Mouse (Mus musculus): Measurements from ENCODE around the gene Rgcc. TPM values are rescaled to one million over a fixed set of nuclear protein-coding genes. Genes with fewer than 3 reads are reported as not detected.

The Rgcc gene
- polyA plus RNA-seq, 1 experiment from 2014 or later, result 18.7 TPM

DNA sequence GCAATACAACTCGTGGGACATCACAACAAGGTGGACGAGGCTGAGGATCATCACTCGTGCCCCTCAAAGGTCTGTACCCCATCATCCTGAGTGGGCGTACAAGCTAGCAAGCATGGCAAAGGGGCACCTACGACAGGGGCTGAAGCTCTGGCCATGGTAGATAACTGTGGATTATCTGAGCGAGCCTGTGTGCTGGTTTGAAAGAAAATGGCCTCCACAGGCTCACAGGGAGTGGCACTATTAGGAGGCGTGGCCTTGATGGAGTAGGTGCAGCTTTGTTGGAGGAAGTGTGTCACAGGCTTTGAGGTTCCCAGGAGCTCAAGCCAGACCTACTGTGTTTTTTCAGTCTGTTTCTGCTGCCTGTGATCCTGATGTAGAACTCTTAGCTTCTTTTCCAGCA is 5.7 kb upstream of the Rgcc start:
- no peak for DNase-seq (ENCODE audit: low spot score, missing footprints)
- no peaks in the 10 kb centered on the region for H3K9me3 ChIP-seq (ENCODE audit: control insufficient read depth, low read length)

DNA sequence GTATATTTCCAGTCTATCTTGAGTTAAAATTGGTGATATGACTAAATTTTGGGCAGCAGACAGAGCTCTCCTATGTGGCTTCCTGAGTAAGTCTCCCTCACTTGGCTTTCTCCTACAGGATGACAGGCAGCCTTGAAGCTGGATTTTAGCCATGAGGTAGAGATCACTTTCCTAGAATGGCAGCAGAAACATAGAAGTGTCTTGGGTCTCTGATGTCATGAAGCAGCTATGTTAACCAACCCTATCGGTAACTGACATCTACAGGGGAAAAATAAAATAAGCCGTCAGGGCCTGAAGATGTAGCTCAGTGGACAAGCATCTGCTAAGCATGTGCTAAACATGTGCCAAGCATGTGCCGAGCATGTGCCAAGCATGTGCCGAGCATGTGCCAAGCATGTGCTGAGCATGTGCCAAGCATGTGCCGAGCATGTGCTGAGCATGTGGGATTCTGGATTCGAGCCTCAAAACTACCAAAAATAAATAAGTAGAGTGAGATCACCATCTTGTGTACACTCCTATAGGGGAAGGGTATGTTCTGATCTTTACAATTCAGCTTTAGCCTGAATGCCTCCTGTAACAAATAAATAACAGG is 3.5 kb upstream of the Rgcc start:
- Histone ChIP-seq H3K4me1 (ENCODE audit: control insufficient read depth, insufficient read depth, low read length) (peaks cover 15% of the 10 kb centered on the region), H3K4me2 (no peak overlapping the region), H3K27ac (ENCODE audit: low read depth, low read length) (no peak overlapping the region), H3K9me3 (ENCODE audit: control insufficient read depth, low read length) (no peaks in the 10 kb centered on the region), H3K9ac (ENCODE audit: low read length) (no peak overlapping the region), H3K27me3 (ENCODE audit: control insufficient read depth, insufficient read depth, low read length) (peaks cover 14% of the 10 kb centered on the region), H3K4me3 (ENCODE audit: low read depth, low read length) (no peak overlapping the region), H3K36me3 (ENCODE audit: control insufficient read depth, insufficient read depth, low read length) (no peaks in the 10 kb centered on the region)
- ATAC-seq (ENCODE audit: low FRiP score) (no peak), DNase-seq (ENCODE audit: low spot score, missing footprints) (no peak)
- 92% methylated on average over 6 of the region's 6 CpGs for WGBS

More for the DNA sequence above, 5.7 kb upstream of the Rgcc start:
- WGBS, result 90% methylated on average over 7 of the region's 7 CpGs
- no peak overlapping the region for H3K4me2 ChIP-seq
- no peak overlapping the region for H3K4me3 ChIP-seq (ENCODE audit: low read depth, low read length)
- no peak for ATAC-seq (ENCODE audit: low FRiP score)
- H3K27ac ChIP-seq (ENCODE audit: low read depth, low read length), result no peak overlapping the region
- peaks cover 4% of the 10 kb centered on the region; the same call in 1 of the 2 replicates for H3K27me3 ChIP-seq (ENCODE audit: control insufficient read depth, insufficient read depth, low read length)
- H3K36me3 ChIP-seq (ENCODE audit: control insufficient read depth, insufficient read depth, low read length), result no peaks in the 10 kb centered on the region
- peaks cover 5% of the 10 kb centered on the region; the same call in 1 of the 2 replicates for H3K4me1 ChIP-seq (ENCODE audit: control insufficient read depth, insufficient read depth, low read length)
- H3K9ac ChIP-seq (ENCODE audit: low read length), result no peak overlapping the region

DNA sequence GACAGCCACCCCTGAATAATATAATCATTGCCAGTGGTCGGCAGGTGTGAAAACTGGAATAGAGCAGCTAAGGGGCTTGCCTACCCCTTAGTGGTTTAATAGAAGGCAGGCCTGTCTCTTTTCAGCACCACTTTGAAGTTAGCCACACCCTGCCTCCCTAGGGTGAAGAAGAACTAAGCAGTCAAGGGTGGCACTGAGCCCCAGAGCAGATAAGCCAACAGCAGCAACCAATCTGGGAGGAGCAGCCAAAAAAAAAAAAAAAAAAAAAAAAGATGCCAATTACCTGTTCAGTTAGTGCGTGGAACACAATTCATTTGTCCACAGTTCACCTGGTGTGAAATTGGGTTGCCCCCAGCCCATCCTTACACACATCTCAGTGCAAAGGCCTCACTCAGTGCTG is 1.7 kb upstream of the Rgcc start:
- 79% methylated on average over 2 of the region's 2 CpGs for WGBS
- peaks cover 20% of the 10 kb centered on the region for H3K27me3 ChIP-seq (ENCODE audit: control insufficient read depth, insufficient read depth, low read length)
- no peak overlapping the region for H3K9ac ChIP-seq (ENCODE audit: low read length)
- no peaks in the 10 kb centered on the region for H3K9me3 ChIP-seq (ENCODE audit: control insufficient read depth, low read length)
- peaks cover 13% of the 10 kb centered on the region for H3K4me1 ChIP-seq (ENCODE audit: control insufficient read depth, insufficient read depth, low read length)
- H3K36me3 ChIP-seq (ENCODE audit: control insufficient read depth, insufficient read depth, low read length), result no peaks in the 10 kb centered on the region
- ATAC-seq (ENCODE audit: low FRiP score) (no peak), DNase-seq (ENCODE audit: low spot score, missing footprints) (no peak)
- H3K4me3 ChIP-seq (ENCODE audit: low read depth, low read length), result no peak overlapping the region
- no peak overlapping the region for H3K27ac ChIP-seq (ENCODE audit: low read depth, low read length)
- H3K4me2 ChIP-seq, result no peak overlapping the region

DNA sequence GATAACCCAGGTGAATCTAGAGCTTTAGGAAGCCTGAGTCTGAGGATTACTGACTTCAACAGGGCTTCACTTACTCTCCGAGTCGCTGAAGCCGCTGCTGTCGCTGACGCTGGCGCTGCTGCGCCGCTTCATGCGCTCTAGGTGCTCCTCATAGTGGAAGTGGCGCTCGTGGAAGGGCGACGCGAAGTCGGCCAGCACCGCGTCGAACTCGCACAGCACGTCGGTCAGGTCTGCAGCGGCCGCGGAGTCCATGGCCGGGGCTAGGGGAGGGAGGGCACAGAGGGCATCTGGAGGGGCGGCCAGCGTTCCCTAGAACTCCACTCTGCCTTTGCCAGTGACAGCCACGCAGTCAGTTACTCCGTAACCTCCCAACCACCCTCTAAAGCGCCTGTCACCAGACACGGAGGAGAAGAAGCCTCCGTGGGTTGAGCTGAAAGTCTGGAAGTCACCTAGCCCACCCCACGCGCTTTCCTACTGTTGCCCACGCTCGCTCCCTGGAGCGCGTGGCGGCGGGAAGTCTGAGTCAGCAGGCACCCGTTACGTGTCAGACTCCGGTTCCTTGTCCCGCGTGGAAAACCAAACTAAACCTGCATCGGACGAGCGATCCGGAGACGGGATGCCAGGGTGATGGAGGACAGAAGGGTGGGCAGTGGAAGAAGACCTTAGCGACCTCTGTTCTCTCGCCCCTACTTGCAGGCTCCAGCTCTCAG is 649 bp downstream of the Rgcc start:
- DNase-seq (ENCODE audit: low spot score, missing footprints) (peak; percentile 94), ATAC-seq (ENCODE audit: low FRiP score) (peak; percentile 19; the same call in 1 of the 2 replicates)
- H3K4me3 ChIP-seq (ENCODE audit: low read depth, low read length), result peak overlapping the region; percentile 50
- peaks cover 20% of the 10 kb centered on the region for H3K27me3 ChIP-seq (ENCODE audit: control insufficient read depth, insufficient read depth, low read length)
- 2% methylated on average over 52 of the region's 52 CpGs for whole genome bisulfite sequencing
- peak overlapping the region; percentile 97 for H3K4me2 ChIP-seq
- no peak overlapping the region for H3K27ac ChIP-seq (ENCODE audit: low read depth, low read length)
- H3K9me3 ChIP-seq (ENCODE audit: control insufficient read depth, low read length), result no peaks in the 10 kb centered on the region
- H3K4me1 ChIP-seq (ENCODE audit: control insufficient read depth, insufficient read depth, low read length), result peaks cover 10% of the 10 kb centered on the region
- no peaks in the 10 kb centered on the region for H3K36me3 ChIP-seq (ENCODE audit: control insufficient read depth, insufficient read depth, low read length)
- peak overlapping the region; percentile 58 for H3K9ac ChIP-seq (ENCODE audit: low read length)

DNA sequence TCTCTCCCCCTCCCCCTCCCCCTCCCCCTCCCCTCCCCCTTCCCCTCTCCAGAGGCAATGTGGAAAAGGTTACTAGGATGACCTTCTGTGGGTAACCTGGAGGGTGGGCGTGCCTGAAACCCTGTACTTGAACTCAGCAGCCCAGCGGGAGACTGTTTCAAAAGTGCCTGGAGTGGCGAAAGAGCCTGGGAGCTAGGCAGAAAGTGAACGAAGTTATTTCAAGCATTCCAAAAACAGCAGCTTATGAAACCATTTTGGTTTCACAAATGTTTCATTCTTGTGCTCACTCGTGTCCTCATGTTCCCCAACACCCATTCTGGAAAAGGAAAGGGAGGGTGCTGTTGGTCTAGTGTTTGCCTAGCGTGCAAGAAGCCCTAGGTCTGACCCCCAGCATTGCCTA is 1.6 kb downstream of the Rgcc start:
- H3K9ac ChIP-seq (ENCODE audit: low read length), result no peak overlapping the region
- H3K27me3 ChIP-seq (ENCODE audit: control insufficient read depth, insufficient read depth, low read length), result peaks cover 20% of the 10 kb centered on the region
- H3K4me2 ChIP-seq, result no peak overlapping the region; the same call in 1 of the 2 replicates
- H3K36me3 ChIP-seq (ENCODE audit: control insufficient read depth, insufficient read depth, low read length), result no peaks in the 10 kb centered on the region
- H3K4me3 ChIP-seq (ENCODE audit: low read depth, low read length), result no peak overlapping the region
- DNase-seq (ENCODE audit: low spot score, missing footprints) (peak; percentile 87), ATAC-seq (ENCODE audit: low FRiP score) (no peak)
- peaks cover 10% of the 10 kb centered on the region for H3K4me1 ChIP-seq (ENCODE audit: control insufficient read depth, insufficient read depth, low read length)
- no peaks in the 10 kb centered on the region for H3K9me3 ChIP-seq (ENCODE audit: control insufficient read depth, low read length)
- no peak overlapping the region for H3K27ac ChIP-seq (ENCODE audit: low read depth, low read length)
- WGBS, result 17% methylated on average over 5 of the region's 6 CpGs

DNA sequence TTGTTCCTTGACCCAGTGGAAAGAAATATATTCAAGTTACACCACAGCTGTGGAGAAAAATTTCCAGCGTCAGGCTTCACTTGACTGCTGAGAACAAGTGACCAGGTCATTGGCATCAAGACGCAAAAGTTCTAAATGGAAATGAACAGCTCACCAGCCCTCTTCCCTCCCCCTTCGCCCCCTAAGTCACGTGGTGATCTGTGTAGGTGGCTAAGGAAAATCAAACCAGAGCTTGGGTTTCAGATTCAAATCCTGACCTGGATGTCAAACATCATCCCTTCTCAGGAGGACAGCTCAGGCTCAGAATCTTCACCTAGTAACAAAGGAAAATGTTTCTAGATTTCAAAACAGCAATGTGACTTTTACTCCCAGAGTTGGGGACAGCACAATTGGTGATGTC is 2.2 kb downstream of the Rgcc start:
- no peaks in the 10 kb centered on the region for H3K9me3 ChIP-seq (ENCODE audit: control insufficient read depth, low read length)
- no peak overlapping the region for H3K9ac ChIP-seq (ENCODE audit: low read length)
- no peak overlapping the region for H3K4me3 ChIP-seq (ENCODE audit: low read depth, low read length)
- no peaks in the 10 kb centered on the region for H3K36me3 ChIP-seq (ENCODE audit: control insufficient read depth, insufficient read depth, low read length)
- ATAC-seq (ENCODE audit: low FRiP score) (no peak), DNase-seq (ENCODE audit: low spot score, missing footprints) (peak; percentile 86)
- no peak overlapping the region for H3K27ac ChIP-seq (ENCODE audit: low read depth, low read length)
- 50% methylated on average over 4 of the region's 4 CpGs for WGBS
- peaks cover 10% of the 10 kb centered on the region for H3K4me1 ChIP-seq (ENCODE audit: control insufficient read depth, insufficient read depth, low read length)
- no peak overlapping the region for H3K4me2 ChIP-seq
- H3K27me3 ChIP-seq (ENCODE audit: control insufficient read depth, insufficient read depth, low read length), result peaks cover 20% of the 10 kb centered on the region

DNA sequence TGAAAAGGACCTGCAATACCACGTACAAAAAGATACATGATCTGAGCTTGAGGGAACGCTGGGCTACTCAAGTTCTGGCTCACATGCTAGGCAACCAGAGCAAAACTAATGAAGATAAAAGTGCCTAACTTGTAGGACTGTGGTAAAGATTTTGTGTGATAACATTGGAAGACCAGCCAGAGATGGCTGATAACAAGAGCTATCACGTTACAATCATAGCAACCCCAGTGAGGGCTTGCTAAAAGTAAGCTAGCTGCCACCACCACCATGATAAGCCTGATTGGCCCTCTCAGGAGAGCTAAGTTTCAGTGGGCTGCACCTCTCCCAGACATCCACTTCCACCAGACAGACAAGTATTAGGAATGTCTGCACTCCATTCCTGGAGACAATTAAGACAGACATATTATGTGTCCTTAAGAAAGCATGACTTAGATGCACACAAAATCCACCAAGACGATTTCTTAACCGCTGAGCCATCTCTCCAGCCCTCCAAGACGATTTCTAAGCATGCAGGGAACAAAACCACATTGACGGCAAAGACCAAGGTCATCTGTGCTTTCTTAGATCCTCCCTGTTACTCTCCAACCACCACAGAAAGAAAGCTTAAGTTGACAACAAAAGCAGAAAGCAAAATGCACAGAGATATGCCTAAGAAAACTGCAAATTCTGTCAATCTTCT is 3.0 kb downstream of the Rgcc start:
- Histone ChIP-seq H3K9me3 (ENCODE audit: control insufficient read depth, low read length) (no peaks in the 10 kb centered on the region), H3K27me3 (ENCODE audit: control insufficient read depth, insufficient read depth, low read length) (peaks cover 20% of the 10 kb centered on the region), H3K4me2 (no peak overlapping the region), H3K4me1 (ENCODE audit: control insufficient read depth, insufficient read depth, low read length) (peaks cover 11% of the 10 kb centered on the region), H3K4me3 (ENCODE audit: low read depth, low read length) (no peak overlapping the region), H3K27ac (ENCODE audit: low read depth, low read length) (no peak overlapping the region), H3K36me3 (ENCODE audit: control insufficient read depth, insufficient read depth, low read length) (no peaks in the 10 kb centered on the region), H3K9ac (ENCODE audit: low read length) (no peak overlapping the region)
- peak; percentile 73 for DNase-seq (ENCODE audit: low spot score, missing footprints)
- 67% methylated on average over 7 of the region's 7 CpGs for WGBS
- no peak for ATAC-seq (ENCODE audit: low FRiP score)

DNA sequence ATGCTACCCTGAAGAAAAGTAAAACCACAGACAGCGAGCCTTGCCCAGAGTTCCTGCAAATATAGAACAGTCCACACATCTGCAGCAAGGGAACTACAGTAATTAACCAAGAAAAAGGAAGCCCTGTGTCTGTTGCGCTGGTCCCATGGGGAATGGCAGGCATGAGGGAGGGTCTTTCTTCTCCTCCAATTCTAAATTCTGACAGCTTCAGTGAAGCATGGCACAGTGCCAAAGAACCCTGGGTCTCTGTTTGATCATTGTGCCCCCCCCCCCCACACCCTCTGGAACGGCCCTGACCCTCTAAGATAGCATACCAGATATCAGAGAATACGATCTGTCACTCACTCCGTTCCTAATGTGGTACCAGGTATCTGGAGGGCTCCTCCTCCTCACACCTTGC is 4.6 kb downstream of the Rgcc start:
- Histone ChIP-seq H3K27ac (ENCODE audit: low read depth, low read length) (no peak overlapping the region), H3K4me2 (no peak overlapping the region)

DNA sequence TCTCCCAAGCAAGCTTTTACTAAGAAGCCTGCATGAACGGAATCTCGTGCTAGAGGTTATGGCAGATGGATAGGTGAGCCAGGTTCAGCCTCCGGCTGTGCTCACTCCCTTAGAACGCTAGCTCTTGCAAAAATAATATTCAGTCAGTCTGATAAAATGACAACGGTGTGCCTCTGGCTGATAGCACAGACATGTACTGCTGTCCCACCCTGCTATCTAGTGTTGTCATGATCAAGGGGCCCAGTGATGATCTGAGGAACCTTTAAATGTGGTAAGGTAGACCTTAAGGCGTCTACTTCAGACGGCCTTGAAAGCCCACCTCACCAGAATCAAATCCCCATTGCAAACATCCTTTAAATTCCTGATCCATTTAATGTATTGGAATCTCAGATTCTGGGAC is 5.2 kb downstream of the Rgcc start:
- H3K9ac ChIP-seq (ENCODE audit: low read length), result no peak overlapping the region
- H3K9me3 ChIP-seq (ENCODE audit: control insufficient read depth, low read length), result no peaks in the 10 kb centered on the region
- H3K4me1 ChIP-seq (ENCODE audit: control insufficient read depth, insufficient read depth, low read length), result peaks cover 16% of the 10 kb centered on the region
- H3K36me3 ChIP-seq (ENCODE audit: control insufficient read depth, insufficient read depth, low read length), result no peaks in the 10 kb centered on the region
- no peak overlapping the region for H3K4me3 ChIP-seq (ENCODE audit: low read depth, low read length)
- no peak for DNase-seq (ENCODE audit: low spot score, missing footprints)
- ATAC-seq (ENCODE audit: low FRiP score), result no peak
- no peak overlapping the region for H3K4me2 ChIP-seq
- 86% methylated on average over 7 of the region's 7 CpGs for WGBS
- no peak overlapping the region for H3K27ac ChIP-seq (ENCODE audit: low read depth, low read length)
- peaks cover 15% of the 10 kb centered on the region for H3K27me3 ChIP-seq (ENCODE audit: control insufficient read depth, insufficient read depth, low read length)

More for the DNA sequence above, 4.6 kb downstream of the Rgcc start:
- H3K9ac ChIP-seq (ENCODE audit: low read length), result no peak overlapping the region
- H3K9me3 ChIP-seq (ENCODE audit: control insufficient read depth, low read length), result no peaks in the 10 kb centered on the region
- DNase-seq (ENCODE audit: low spot score, missing footprints) (peak; percentile 80), ATAC-seq (ENCODE audit: low FRiP score) (no peak)
- H3K27me3 ChIP-seq (ENCODE audit: control insufficient read depth, insufficient read depth, low read length), result peaks cover 15% of the 10 kb centered on the region
- peaks cover 17% of the 10 kb centered on the region for H3K4me1 ChIP-seq (ENCODE audit: control insufficient read depth, insufficient read depth, low read length)
- no peak overlapping the region for H3K4me3 ChIP-seq (ENCODE audit: low read depth, low read length)
- 61% methylated on average over 5 of the region's 5 CpGs for WGBS
- H3K36me3 ChIP-seq (ENCODE audit: control insufficient read depth, insufficient read depth, low read length), result no peaks in the 10 kb centered on the region
